Mouse (Mus musculus): ENCODE measurements around the gene Gm11549. TPM values are rescaled to one million over a fixed set of nuclear protein-coding genes. Genes with fewer than 3 reads are reported as not detected.

Gene Gm11549
- 0.65 and 0.84 TPM in 2 replicates for polyA plus RNA-seq (2016; fragmentation: Nextera tagmentation; extraction: Ambion mirVana)

GRCm38 (mm10) chr3:36521073-36522060 is at the start of gene Gm11549:
TSS of gene Gm11549 (minus strand) at chr3:36521813.
- ATAC-seq (ENCODE audit: low FRiP score, low read depth), result peak; percentile 73
- Histone ChIP-seq H3K27ac (no peak within 1 kb of the TSS), H3K4me3 (peak within 1 kb of the TSS; percentile 54), H3K36me3 (no peaks in the 10 kb centered on the region), H3K4me2 (replicated peaks) (peak within 1 kb of the TSS; percentile 97), H3K9ac (peak within 1 kb of the TSS; percentile 60), H3K4me1 (no peaks in the 10 kb centered on the region; the same call in 1 of the 2 replicates), H3K27me3 (replicated peaks) (peaks cover 31% of the 10 kb centered on the region), H3K9me3 (no peaks in the 10 kb centered on the region)
- under 1% methylated on average over 51 of the region's 51 CpGs for whole genome bisulfite sequencing

GRCm38 (mm10) chr3:36569836-36570235 is 48.2 kb upstream of the Gm11549 start:
- Histone ChIP-seq H3K9me3 (no peaks in the 10 kb centered on the region), H3K4me2 (replicated peaks) (peak overlapping the region; percentile 92), H3K4me1 (peaks cover 22% of the 10 kb centered on the region), H3K36me3 (peaks cover 36% of the 10 kb centered on the region), H3K27me3 (replicated peaks) (no peaks in the 10 kb centered on the region), H3K9ac (no peak overlapping the region), H3K4me3 (0 out of 2 replicates have a peak overlapping the region, but pooled peaks have one; percentile 73), H3K27ac (no peak overlapping the region)
- no peak for ATAC-seq (ENCODE audit: low FRiP score, low read depth)
- 93% methylated on average over 5 of the region's 5 CpGs for WGBS

- Histone ChIP-seq H3K9me3 (no peaks in the 10 kb centered on the region), H3K27ac (no peak overlapping the region), H3K9ac (no peak overlapping the region), H3K4me2 (replicated peaks) (no peak overlapping the region), H3K4me1 (no peaks in the 10 kb centered on the region), H3K4me3 (no peak overlapping the region), H3K27me3 (replicated peaks) (no peaks in the 10 kb centered on the region), H3K36me3 (peaks cover 78% of the 10 kb centered on the region)
- no peak for ATAC-seq (ENCODE audit: low FRiP score, low read depth)
- WGBS, result 88% methylated on average over 3 of the region's 3 CpGs
Measured at GRCm38 (mm10) chr3:36563666-36564065, 42.1 kb upstream of the Gm11549 start.

- H3K4me3 ChIP-seq, result no peak overlapping the region
- 90% methylated on average over 4 of the region's 4 CpGs for WGBS
Measured at GRCm38 (mm10) chr3:36559606-36560005, 38.0 kb upstream of the Gm11549 start.

GRCm38 (mm10) chr3:36557601-36558000 is 36.0 kb upstream of the Gm11549 start:
- H3K27ac ChIP-seq, result no peak overlapping the region
- H3K4me2 ChIP-seq (replicated peaks), result no peak overlapping the region
- H3K9me3 ChIP-seq, result no peaks in the 10 kb centered on the region
- peaks cover 63% of the 10 kb centered on the region for H3K36me3 ChIP-seq
- no peak overlapping the region for H3K4me3 ChIP-seq
- 97% methylated on average over 1 of the region's 1 CpGs for WGBS
- H3K27me3 ChIP-seq (replicated peaks), result no peaks in the 10 kb centered on the region
- H3K4me1 ChIP-seq, result no peaks in the 10 kb centered on the region
- ATAC-seq (ENCODE audit: low FRiP score, low read depth), result no peak
- H3K9ac ChIP-seq, result no peak overlapping the region

More at GRCm38 (mm10) chr3:36559606-36560005, 38.0 kb upstream of the Gm11549 start:
- no peak overlapping the region for H3K27ac ChIP-seq
- no peak for ATAC-seq (ENCODE audit: low FRiP score, low read depth)
- H3K27me3 ChIP-seq (replicated peaks), result no peaks in the 10 kb centered on the region
- peaks cover 80% of the 10 kb centered on the region for H3K36me3 ChIP-seq
- no peak overlapping the region for H3K4me2 ChIP-seq (replicated peaks)
- H3K9me3 ChIP-seq, result no peaks in the 10 kb centered on the region
- H3K4me1 ChIP-seq, result no peaks in the 10 kb centered on the region
- no peak overlapping the region for H3K9ac ChIP-seq

- Histone ChIP-seq H3K36me3 (peaks cover 28% of the 10 kb centered on the region), H3K27me3 (replicated peaks) (no peaks in the 10 kb centered on the region), H3K4me1 (peaks cover 7% of the 10 kb centered on the region), H3K4me3 (peak within 1 kb of the TSS; percentile 85), H3K4me2 (replicated peaks) (peak within 1 kb of the TSS; percentile 81), H3K27ac (peak within 1 kb of the TSS; percentile 75; the same call in 1 of the 2 replicates), H3K9ac (peak within 1 kb of the TSS; percentile 70), H3K9me3 (no peaks in the 10 kb centered on the region)
- under 1% methylated on average over 39 of the region's 39 CpGs for WGBS
- ATAC-seq (ENCODE audit: low FRiP score, low read depth), result peak; percentile 96
Measured at GRCm38 (mm10) chr3:36552406-36553047, 30.9 kb upstream of the Gm11549 start, which contains the start of gene Exosc9. TSS of gene Exosc9 (plus strand) at chr3:36552606.

- peak; percentile 67 for ATAC-seq (ENCODE audit: low FRiP score, low read depth)
- Histone ChIP-seq H3K4me3 (peak overlapping the region; percentile 85), H3K27me3 (replicated peaks) (no peaks in the 10 kb centered on the region), H3K4me2 (replicated peaks) (peak overlapping the region; percentile 81), H3K36me3 (peaks cover 22% of the 10 kb centered on the region), H3K27ac (peak overlapping the region; percentile 75; the same call in 1 of the 2 replicates), H3K4me1 (peaks cover 7% of the 10 kb centered on the region), H3K9me3 (no peaks in the 10 kb centered on the region), H3K9ac (peak overlapping the region; percentile 70)
- 22% methylated on average over 12 of the region's 12 CpGs for WGBS
Measured at GRCm38 (mm10) chr3:36551851-36552384, 30.3 kb upstream of the Gm11549 start.

- H3K27ac ChIP-seq, result peak overlapping the region; percentile 2; the same call in 1 of the 2 replicates
- ATAC-seq (ENCODE audit: low FRiP score, low read depth), result peak; percentile 54
- H3K4me2 ChIP-seq (replicated peaks), result peak overlapping the region; percentile 81
- 8% methylated on average over 9 of the region's 9 CpGs for WGBS
- peak overlapping the region; percentile 14; the same call in 1 of the 2 replicates for H3K9ac ChIP-seq
- H3K36me3 ChIP-seq, result peaks cover 18% of the 10 kb centered on the region
- peaks cover 7% of the 10 kb centered on the region for H3K4me1 ChIP-seq
- no peaks in the 10 kb centered on the region for H3K9me3 ChIP-seq
- H3K4me3 ChIP-seq, result no peak overlapping the region; the same call in 1 of the 2 replicates
- H3K27me3 ChIP-seq (replicated peaks), result no peaks in the 10 kb centered on the region
Measured at GRCm38 (mm10) chr3:36551343-36551742, 29.7 kb upstream of the Gm11549 start.

GRCm38 (mm10) chr3:36544961-36545360 is 23.3 kb upstream of the Gm11549 start:
- WGBS, result 79% methylated on average over 3 of the region's 3 CpGs
- H3K36me3 ChIP-seq, result no peaks in the 10 kb centered on the region
- H3K4me2 ChIP-seq (replicated peaks), result no peak overlapping the region

GRCm38 (mm10) chr3:36541399-36541798 is 19.8 kb upstream of the Gm11549 start:
- no peaks in the 10 kb centered on the region for H3K4me1 ChIP-seq
- WGBS, result 92% methylated on average over 2 of the region's 2 CpGs
- H3K4me3 ChIP-seq, result no peak overlapping the region
- H3K27ac ChIP-seq, result no peak overlapping the region
- H3K27me3 ChIP-seq (replicated peaks), result no peaks in the 10 kb centered on the region
- no peak overlapping the region for H3K9ac ChIP-seq
- no peak for ATAC-seq (ENCODE audit: low FRiP score, low read depth)
- H3K9me3 ChIP-seq, result no peaks in the 10 kb centered on the region
- no peaks in the 10 kb centered on the region for H3K36me3 ChIP-seq
- no peak overlapping the region for H3K4me2 ChIP-seq (replicated peaks)

More at GRCm38 (mm10) chr3:36544961-36545360, 23.3 kb upstream of the Gm11549 start:
- no peak overlapping the region for H3K4me3 ChIP-seq
- H3K4me1 ChIP-seq, result no peaks in the 10 kb centered on the region
- no peaks in the 10 kb centered on the region for H3K9me3 ChIP-seq
- H3K27me3 ChIP-seq (replicated peaks), result no peaks in the 10 kb centered on the region
- ATAC-seq (ENCODE audit: low FRiP score, low read depth), result no peak
- H3K27ac ChIP-seq, result no peak overlapping the region
- H3K9ac ChIP-seq, result no peak overlapping the region

- Histone ChIP-seq H3K4me1 (no peaks in the 10 kb centered on the region), H3K27me3 (replicated peaks) (no peaks in the 10 kb centered on the region), H3K4me2 (replicated peaks) (no peak overlapping the region), H3K36me3 (no peaks in the 10 kb centered on the region), H3K27ac (no peak overlapping the region), H3K9me3 (no peaks in the 10 kb centered on the region), H3K4me3 (no peak overlapping the region), H3K9ac (no peak overlapping the region)
- ATAC-seq (ENCODE audit: low FRiP score, low read depth), result no peak
- 64% methylated on average over 2 of the region's 2 CpGs for WGBS
Measured at GRCm38 (mm10) chr3:36540756-36541155, 19.1 kb upstream of the Gm11549 start.
